Mouse (Mus musculus) left cerebral cortex, adult 9 months (tissue): ENCODE data around the gene Wdtc1.
A peak's percentile ranks its signal among the peaks of the same experiment; 100 is the strongest.

Source experiments
- DNase-seq, 2 experiments: peaks; one replicate each; pipeline ENCODE4 v3.0.0; 2022; ENCODE audit warnings: low spot score in 2 of 2

The Wdtc1 gene

GRCm38 (mm10) chr4:133353367-133354365, at the start of gene Wdtc1:
Wdtc1 (minus strand) TSS chr4:133353481.
- no peak for DNase-seq

GRCm38 (mm10) chr4:133402011-133402410, 48.7 kb upstream of the Wdtc1 start:
- DNase-seq: no peak

GRCm38 (mm10) chr4:133400098-133400497, 46.8 kb upstream of the Wdtc1 start:
- no peak for DNase-seq

GRCm38 (mm10) chr4:133399509-133399908, 46.2 kb upstream of the Wdtc1 start:
- DNase-seq: no peak

- no peak for DNase-seq
These were observed 45.3 kb upstream of the Wdtc1 start for GRCm38 (mm10) chr4:133398619-133399018.

GRCm38 (mm10) chr4:133397961-133398360, 44.7 kb upstream of the Wdtc1 start:
- no peak for DNase-seq

GRCm38 (mm10) chr4:133397299-133397698, 44.0 kb upstream of the Wdtc1 start:
- DNase-seq: no peak

GRCm38 (mm10) chr4:133396079-133396478, 42.8 kb upstream of the Wdtc1 start:
- DNase-seq: no peak

GRCm38 (mm10) chr4:133394981-133395573, 41.8 kb upstream of the Wdtc1 start:
- DNase-seq: no peak

GRCm38 (mm10) chr4:133391185-133392040, 38.1 kb upstream of the Wdtc1 start:
- peak; percentile 55 to 74 for DNase-seq

- no peak for DNase-seq
These were observed 37.3 kb upstream of the Wdtc1 start for GRCm38 (mm10) chr4:133390585-133390984.

- DNase-seq: no peak
These were observed 36.8 kb upstream of the Wdtc1 start for GRCm38 (mm10) chr4:133390042-133390441.

- DNase-seq: no peak
These were observed 35.7 kb upstream of the Wdtc1 start for GRCm38 (mm10) chr4:133388781-133389552.

- DNase-seq: no peak
These were observed 33.8 kb upstream of the Wdtc1 start for GRCm38 (mm10) chr4:133387053-133387452.

GRCm38 (mm10) chr4:133386061-133386797, 32.9 kb upstream of the Wdtc1 start:
- DNase-seq: no peak

- DNase-seq: no peak
These were observed 27.9 kb upstream of the Wdtc1 start for GRCm38 (mm10) chr4:133381141-133381540.

- DNase-seq: no peak
These were observed 27.3 kb upstream of the Wdtc1 start for GRCm38 (mm10) chr4:133380532-133380931.

GRCm38 (mm10) chr4:133379861-133380260, 26.6 kb upstream of the Wdtc1 start:
- no peak for DNase-seq

- no peak for DNase-seq
These were observed 25.7 kb upstream of the Wdtc1 start for GRCm38 (mm10) chr4:133379046-133379347.

GRCm38 (mm10) chr4:133378236-133379045, 25.2 kb upstream of the Wdtc1 start:
- DNase-seq: peak in 1 of 2 experiments; percentile 62
